Mouse (Mus musculus): Measurements from ENCODE around the gene Tmod1.

Gene Tmod1

DNA sequence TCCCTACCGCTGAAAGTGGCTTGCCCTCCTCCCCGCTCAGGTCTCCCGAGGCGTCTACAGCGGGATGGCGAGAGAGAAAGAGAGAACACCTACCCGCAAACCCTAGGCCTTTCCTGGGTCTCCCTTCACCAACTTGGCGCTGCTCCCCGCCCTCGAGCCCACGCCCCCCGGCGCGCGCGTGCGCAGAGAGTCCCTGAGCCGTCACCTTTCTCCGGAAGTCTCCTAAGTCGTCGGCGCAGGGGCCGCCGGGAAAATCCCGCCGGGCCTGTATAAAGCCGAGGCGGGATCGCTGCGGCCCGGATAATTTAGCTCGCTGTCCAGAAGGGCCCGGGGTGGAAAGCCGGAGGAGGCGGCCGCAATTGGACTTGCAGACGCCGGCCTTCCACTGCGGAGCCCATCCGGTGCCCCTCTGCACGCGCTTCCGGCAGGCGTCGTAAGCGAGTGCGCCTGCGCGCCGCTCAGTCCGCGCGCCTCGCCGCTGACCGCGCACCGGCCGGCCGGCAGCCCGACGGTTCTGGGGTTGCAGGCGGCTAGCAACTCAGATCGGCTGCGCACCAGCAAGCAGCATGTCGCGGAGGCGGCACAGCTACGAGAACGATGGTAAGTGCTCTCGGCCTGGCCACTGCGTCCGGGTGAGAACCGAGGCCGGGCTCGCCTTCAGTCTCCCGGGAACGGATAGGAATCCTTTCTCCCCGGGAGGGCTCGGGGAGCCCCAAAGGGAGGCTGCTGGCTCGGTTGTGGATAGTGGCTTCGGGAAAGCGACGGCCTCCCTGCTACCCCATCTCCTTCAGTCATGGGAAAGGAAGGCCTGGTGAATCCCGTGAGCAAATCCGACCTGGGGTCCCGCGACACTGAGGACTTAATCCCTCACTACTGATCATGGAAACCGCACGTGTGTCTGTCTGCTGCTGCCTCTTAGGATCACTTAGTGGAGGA, 99.8 kb downstream of the Tmod1 start, which contains the start of the genes Ncbp1 and Tstd2:
Gene Ncbp1, plus strand, starts transcription at position 327 of the 936 bp plus-strand sequence.
Gene Tstd2, minus strand, starts transcription at position 408 of the 936 bp plus-strand sequence.
- DNase-seq = peak; percentile 92

DNA sequence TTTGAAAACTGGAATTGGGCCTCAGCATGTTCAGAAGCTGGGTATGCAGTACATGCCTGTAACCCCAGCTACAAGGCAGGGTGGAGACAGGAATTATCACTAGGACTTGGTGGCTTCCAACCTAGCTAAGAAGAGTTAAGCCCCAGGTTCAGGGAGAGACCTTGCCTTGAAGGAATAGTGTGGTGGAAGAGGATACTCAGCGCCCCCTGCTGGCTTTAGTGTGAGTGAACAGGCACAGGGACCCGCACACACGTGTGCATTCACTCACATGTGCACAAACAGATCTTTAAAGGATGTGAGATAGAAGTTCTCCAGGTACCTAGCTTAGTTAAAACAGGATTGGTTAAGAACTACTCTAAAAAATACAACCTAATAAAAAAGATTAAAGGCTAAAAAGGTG, 105.6 kb downstream of the Tmod1 start:
- DNase-seq = no peak

DNA sequence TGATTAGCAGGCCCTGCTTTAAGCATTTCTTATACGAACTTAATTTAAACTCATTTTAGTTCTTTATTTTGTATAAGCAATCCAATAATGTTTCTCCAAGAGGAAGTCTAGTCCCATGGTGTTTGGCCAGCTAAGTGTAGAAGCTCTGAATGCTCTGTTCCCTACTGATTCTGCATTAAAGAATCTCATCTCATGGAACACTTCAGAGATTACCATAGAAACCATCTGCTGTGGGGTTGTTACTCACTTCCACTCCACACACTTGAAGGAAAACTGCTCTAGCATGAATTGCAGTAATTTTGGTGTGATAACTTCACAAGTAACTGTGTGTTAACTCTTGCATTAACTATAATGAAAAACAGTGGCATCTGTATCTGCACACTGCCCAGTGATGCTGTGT, 108.1 kb downstream of the Tmod1 start:
- DNase-seq = no peak

DNA sequence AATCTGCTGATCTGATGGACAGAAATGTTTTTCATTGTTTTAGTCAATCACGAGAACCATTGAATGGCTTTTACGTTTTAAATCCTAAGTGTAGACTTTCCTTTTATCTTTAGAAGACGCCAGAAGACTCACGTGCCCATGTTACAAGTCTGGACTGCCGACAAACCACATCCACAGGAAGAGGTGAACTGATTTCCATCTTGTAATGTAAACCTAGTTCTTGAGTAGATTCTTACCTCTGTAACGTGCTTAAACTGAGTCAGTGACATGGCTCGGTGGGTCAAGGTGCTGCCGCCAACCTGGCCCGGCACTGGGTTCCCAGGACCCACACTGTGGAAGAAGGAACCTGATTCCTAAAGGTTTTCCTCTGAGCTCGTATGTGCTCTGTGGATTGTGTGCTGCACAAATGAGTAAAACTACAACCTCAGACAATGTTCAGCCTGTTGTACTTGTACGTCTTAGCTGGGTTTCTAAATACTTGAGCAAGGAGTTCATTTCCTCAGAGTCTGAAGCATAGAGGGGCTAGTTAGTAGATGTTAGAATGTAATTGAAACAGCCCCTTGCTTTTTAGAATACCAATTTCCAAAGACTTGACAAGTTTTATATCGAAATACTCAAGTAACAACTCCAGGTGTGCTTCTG, 113.3 kb downstream of the Tmod1 start:
- DNase-seq = no peak

DNA sequence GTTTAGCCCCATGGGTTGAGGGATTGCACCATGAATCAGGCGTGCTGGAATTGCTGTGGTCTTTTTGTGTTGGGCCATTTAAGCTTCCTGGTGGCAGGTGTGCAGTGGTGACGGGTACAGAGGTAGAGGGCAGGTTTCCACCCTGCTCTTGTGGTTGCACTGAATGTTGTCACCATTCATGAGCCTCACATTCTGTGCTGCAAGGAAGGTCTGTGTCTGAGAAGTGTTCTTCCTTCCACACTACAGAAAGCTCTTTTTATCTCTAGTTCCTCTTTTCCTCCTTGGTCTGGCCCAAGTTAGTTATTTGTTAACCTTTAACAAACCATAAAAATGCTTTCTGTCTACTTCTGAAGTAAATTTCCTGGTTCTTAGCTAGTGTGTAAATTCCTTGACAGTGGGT, 125.3 kb downstream of the Tmod1 start:
- no peak for DNase-seq
